Mouse (Mus musculus) small intestine, adult 2 months (tissue): Measurements from ENCODE around the gene Mef2b.

Experiments used
- CTCF ChIP-seq: fragments of 200-500 bp; IDR thresholded peaks from 2 replicates; pipeline ENCODE4 v1.5.1; 2012; ENCODE audit warnings: low read depth, mild to moderate bottlenecking, control low read depth, inconsistent platforms, low read length, moderate library complexity, mixed read lengths; ENCODE audit not compliant: insufficient replicate concordance, insufficient read length; ENCODE audit errors: extremely low read depth
- POLR2A ChIP-seq: fragments of 200-500 bp; IDR thresholded peaks from 2 replicates; pipeline ENCODE4 v1.6.1; 2012; ENCODE audit warnings: low read depth, mild to moderate bottlenecking, control low read depth, inconsistent platforms, low read length, moderate library complexity

GRCm38 (mm10) chr8:70130066-70130465 is 9.4 kb upstream of the Mef2b start:
- no peak for TF ChIP-seq CTCF
- TF ChIP-seq POLR2A = no peak
